Mouse (Mus musculus): ENCODE data around the gene Ccr9.

The Ccr9 gene

GRCm38 (mm10) chr9:123802421-123802820, 124.2 kb downstream of the Ccr9 start:
- DNase-seq (ENCODE audit: low read depth, low spot score), result no peak

DNA sequence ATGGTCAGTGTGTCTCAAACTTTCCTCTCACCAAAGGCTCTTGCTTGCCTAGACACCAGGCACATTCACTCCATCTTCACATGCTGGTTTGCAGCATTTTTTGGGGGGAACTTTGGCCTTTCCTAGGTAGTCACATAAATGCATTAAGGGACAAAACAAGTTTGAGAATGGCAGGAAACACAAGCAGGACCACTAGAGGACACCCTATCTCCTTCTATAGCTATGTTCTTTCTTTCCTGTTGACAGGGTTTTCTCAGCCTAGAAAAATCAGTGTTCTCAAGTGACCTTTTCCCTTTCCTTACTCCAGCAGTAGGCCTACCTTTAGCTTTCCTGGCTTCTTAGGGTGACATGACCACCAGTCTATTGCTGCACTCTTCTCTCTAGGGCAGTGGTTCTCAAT, 124.7 kb downstream of the Ccr9 start:
- no peak for DNase-seq (ENCODE audit: low read depth, low spot score)

DNA sequence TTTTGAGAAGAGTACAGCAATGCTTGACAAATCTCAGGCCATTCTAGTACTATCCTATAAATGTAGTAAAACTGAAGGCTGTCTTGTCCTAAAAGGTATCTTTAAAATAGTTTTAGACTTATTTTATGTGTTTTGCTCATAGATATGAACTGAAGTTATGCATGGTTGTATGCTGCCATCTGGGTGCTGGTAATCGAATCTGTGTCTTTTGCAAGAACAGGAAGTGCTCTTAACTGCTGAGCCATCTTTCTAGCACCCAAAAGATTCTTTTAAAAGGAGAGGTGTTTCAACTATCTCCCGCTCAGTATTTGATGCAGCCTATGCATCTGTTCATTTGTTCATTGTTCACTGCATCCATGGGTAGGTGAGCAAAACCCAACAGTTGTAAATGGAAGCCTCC, 127.0 kb downstream of the Ccr9 start:
- no peak for DNase-seq (ENCODE audit: low read depth, low spot score)

DNA sequence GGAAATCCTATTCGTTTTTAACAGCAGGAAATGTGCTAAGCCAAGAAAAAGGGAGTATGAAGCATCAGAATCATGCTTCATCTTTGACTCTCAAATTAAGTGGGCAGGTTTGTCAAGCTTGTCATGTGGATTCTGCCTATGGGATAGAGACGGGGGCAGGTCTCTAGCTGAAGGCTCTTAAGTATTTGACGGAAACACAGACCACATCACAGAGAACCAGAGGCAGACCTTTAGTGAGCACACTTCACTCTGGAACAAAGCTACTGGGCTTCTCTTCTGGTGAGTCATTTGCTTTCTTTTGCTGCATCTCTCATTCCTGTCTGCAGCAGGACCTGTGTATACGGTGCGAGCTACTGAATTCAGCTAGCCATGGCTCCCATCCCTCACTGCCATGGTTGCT, 128.0 kb downstream of the Ccr9 start, which contains the start of gene Cxcr6:
Gene Cxcr6, plus strand, starts transcription at position 209 of the 400 bp plus-strand sequence.
- no peak for DNase-seq (ENCODE audit: low read depth, low spot score)

DNA sequence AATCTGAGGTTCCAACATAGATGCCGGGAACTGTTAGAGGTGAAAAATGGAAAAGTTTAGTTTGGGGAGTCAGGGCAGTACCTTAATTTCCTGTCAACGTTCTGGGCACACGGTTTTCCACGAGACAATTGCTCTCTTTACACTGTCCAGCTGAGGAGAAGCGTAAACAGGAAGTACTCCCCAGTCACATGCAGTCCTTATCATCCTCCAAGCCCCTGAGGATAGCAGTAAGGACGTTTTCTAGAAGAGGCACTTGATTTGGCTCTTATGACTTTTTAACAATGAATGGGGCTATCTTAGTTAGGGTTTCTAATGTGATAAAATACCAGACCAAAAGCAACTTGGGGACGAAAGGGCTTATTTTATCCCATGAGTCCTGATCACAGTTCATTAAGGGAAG, 130.3 kb downstream of the Ccr9 start:
- no peak for DNase-seq (ENCODE audit: low read depth, low spot score)

DNA sequence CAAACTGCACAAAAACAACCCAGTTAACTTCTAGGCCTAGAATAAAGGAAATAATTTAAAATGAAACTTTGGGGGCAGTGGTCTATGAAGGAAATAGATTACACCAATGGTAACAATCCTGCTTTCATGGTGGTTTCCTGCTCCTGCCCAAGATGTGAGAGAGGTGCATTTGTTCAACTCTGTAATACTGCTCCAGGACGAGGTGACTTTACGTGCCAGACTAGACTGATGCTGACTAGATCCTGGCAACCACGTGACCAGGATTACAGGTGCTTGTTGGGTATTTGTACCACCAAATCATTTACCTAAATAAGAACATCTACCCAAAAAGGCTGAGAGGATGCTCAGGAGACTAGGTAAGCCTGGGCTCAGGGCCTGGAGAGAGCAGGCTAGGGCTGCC, 133.6 kb downstream of the Ccr9 start:
- no peak for DNase-seq (ENCODE audit: low read depth, low spot score)

- DNase-seq (ENCODE audit: low read depth, low spot score), result no peak
Observed at GRCm38 (mm10) chr9:123814326-123814725, 136.1 kb downstream of the Ccr9 start.

DNA sequence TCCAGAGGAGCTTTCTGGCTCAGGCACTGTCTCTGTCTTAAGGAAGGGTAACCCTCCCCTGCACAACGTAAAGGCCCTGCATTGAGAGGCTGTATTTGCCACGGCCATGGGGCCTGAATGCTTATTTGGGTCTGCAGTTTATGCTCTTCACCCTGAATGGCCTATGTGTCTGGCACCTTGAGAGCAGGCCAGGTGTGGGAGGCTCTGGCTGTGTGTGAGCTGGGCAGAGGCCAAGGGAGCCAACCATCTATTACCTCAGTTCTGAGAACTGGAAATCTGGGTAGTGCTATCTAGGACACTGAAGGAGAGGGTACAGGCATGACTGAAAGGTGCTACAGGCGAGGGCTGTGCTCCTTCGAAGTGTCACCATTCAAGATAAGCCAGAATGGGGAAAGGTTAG, 136.6 kb downstream of the Ccr9 start:
- no peak for DNase-seq (ENCODE audit: low read depth, low spot score)

DNA sequence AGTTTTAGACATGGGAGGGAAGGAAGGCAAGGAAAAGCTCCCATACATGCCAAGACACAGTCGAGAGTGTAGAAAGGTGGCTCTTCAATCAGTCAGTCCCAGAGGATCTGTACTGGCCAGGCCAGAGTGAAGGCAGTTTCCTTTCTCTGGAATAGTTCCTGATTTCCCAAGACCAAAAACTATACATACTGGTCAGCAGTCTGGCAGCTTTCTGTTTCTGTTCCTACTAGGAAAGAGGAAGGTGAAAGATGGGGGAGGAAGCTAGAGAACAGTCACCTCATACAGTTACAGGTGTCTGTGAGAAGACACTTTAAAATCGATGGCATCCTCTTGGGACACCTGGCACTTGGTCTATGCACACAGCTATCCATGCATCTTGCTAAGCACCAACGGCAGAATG, 137.2 kb downstream of the Ccr9 start:
- DNase-seq (ENCODE audit: low read depth, low spot score), result no peak

GRCm38 (mm10) chr9:123815996-123816395, 137.8 kb downstream of the Ccr9 start:
- no peak for DNase-seq (ENCODE audit: low read depth, low spot score)

GRCm38 (mm10) chr9:123818601-123819000, 140.4 kb downstream of the Ccr9 start:
- no peak for DNase-seq (ENCODE audit: low read depth, low spot score)

GRCm38 (mm10) chr9:123826631-123827030, 148.4 kb downstream of the Ccr9 start:
- no peak for DNase-seq (ENCODE audit: low read depth, low spot score)

DNA sequence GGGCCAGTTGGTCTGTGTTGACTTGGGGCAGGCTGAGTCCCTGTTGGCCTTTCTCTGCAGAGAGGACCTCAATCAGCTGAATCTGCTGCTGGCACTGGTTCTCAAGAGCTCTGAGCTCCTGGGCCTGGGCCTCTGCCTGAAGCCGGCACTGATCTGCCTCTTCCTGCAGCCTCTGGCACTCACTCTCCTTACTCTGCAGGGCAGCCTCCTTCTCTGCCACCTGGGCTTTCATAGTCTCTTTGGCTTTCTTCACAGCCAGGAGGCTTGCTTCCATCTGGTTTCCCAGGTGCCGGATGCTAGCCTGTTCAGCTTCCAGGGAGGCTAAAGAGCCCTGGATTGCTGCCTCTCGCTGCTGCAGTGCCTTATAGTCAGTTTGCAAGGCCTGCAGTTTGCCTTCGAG, 150.7 kb downstream of the Ccr9 start:
- no peak for DNase-seq (ENCODE audit: low read depth, low spot score)

Data from R1 (cell line).